Mouse (Mus musculus) limb, embryonic 15.5 days (tissue): ENCODE results near the gene Mthfd1. TPM values are rescaled to one million over a fixed set of nuclear protein-coding genes. Genes with fewer than 3 reads are reported as not detected.
A peak's percentile ranks its signal among the peaks of the same experiment; 100 is the strongest.

Source experiments
- ATAC-seq: fragments of 200-750 bp; cut with Nextera tagmentation; 2 replicates; pipeline ENCODE4 v1.8.0; 2017; ENCODE audit warnings: low read depth, moderate TSS enrichment; ENCODE audit not compliant: insufficient number of reproducible peaks, low FRiP score, low TSS enrichment
- H3K27ac ChIP-seq: fragments of 300-500 bp; sonication (generic); 2 replicates; pipeline ENCODE4 v1.5.1; 2015; ENCODE audit warnings: moderate library complexity, mild to moderate bottlenecking, inconsistent platforms
- H3K27me3 ChIP-seq: fragments of 300-500 bp; sonication (generic); 2 replicates; pipeline ENCODE4 v1.6.1; 2015; ENCODE audit warnings: inconsistent platforms
- H3K36me3 ChIP-seq: fragments of 300-500 bp; sonication (generic); 2 replicates; pipeline ENCODE4 v1.6.1; 2015; ENCODE audit warnings: inconsistent platforms
- H3K4me1 ChIP-seq: fragments of 300-500 bp; sonication (generic); 2 replicates; pipeline ENCODE4 v1.6.1; 2015; ENCODE audit warnings: inconsistent platforms
- H3K4me2 ChIP-seq: fragments of 300-500 bp; sonication (generic); 2 replicates; pipeline ENCODE4 v1.6.1; 2015; ENCODE audit warnings: mild to moderate bottlenecking, inconsistent platforms
- H3K4me3 ChIP-seq: fragments of 300-500 bp; sonication (generic); 2 replicates; pipeline ENCODE4 v1.5.1; 2015; ENCODE audit warnings: mild to moderate bottlenecking, inconsistent platforms
- H3K9ac ChIP-seq: fragments of 300-500 bp; sonication (generic); 2 replicates; pipeline ENCODE4 v1.6.1; 2015; ENCODE audit warnings: inconsistent platforms
- H3K9me3 ChIP-seq: fragments of 300-500 bp; sonication (generic); 2 replicates; pipeline ENCODE4 v1.6.1; 2016; ENCODE audit warnings: inconsistent platforms
- WGBS: fragments of 180-500 bp; shearing (Covaris S2); methylation state at CpG from one replicate; pipeline ENCODE4 v1.1.7; 2015; 5-methylcytosine and 5-hydroxymethylcytosine counted together
- polyA plus RNA-seq: library from polyadenylated mRNA; unstranded; fragments of >200 nt; fragmentation: Nextera tagmentation; extraction: Ambion mirVana; gene quantifications from 2 replicates; pipeline ENCODE4 v1.2.1, GENCODE M21; 2015

Mthfd1 gene
- polyA plus RNA-seq, 1 experiment from 2014 or later: 57.8 TPM

GRCm38 (mm10) chr12:76306852-76307561 is 51.9 kb downstream of the Mthfd1 start:
- H3K36me3 ChIP-seq: peaks cover 35% of the 10 kb centered on the region
- H3K27me3 ChIP-seq: no peaks in the 10 kb centered on the region
- no peaks in the 10 kb centered on the region for H3K9me3 ChIP-seq
- no peak overlapping the region for H3K4me3 ChIP-seq
- no peak overlapping the region for H3K9ac ChIP-seq
- no peak for ATAC-seq
- H3K4me2 ChIP-seq: no peak overlapping the region
- H3K27ac ChIP-seq: peak overlapping the region; percentile 43; the same call in 1 of the 2 replicates
- peaks cover 13% of the 10 kb centered on the region for H3K4me1 ChIP-seq
- WGBS: 64% methylated on average over 9 of the region's 9 CpGs

DNA sequence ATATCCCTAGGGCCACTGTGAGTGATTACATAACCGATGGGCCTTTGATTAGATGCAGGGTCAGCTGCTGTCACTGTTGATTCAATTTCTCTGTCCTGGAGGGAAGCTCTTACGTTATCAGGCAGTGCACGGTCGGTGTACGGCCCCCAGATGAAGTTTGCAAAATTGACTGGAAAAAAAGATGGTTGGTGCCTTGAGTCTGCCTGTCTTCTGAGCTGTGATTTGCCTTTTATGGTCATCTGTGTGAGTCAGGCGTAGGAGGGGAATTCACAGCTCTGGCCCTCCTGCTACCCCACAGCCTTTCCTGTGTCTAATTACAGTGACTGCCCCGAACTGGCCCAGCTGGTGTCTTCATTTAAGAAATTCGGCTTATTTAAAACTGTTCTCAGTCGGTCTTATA is 52.9 kb downstream of the Mthfd1 start:
- Histone ChIP-seq H3K9ac (no peak overlapping the region), H3K4me3 (no peak overlapping the region), H3K4me1 (peaks cover 13% of the 10 kb centered on the region), H3K4me2 (no peak overlapping the region), H3K27ac (0 out of 2 replicates have a peak overlapping the region, but pooled peaks have one; percentile 43), H3K36me3 (peaks cover 33% of the 10 kb centered on the region), H3K9me3 (no peaks in the 10 kb centered on the region), H3K27me3 (no peaks in the 10 kb centered on the region)
- no peak for ATAC-seq
- WGBS: 37% methylated on average over 9 of the region's 9 CpGs

- peaks cover 31% of the 10 kb centered on the region for H3K36me3 ChIP-seq
- no peak overlapping the region for H3K4me2 ChIP-seq
- ATAC-seq: no peak
- H3K4me1 ChIP-seq: peaks cover 13% of the 10 kb centered on the region
- 82% methylated on average over 5 of the region's 5 CpGs for WGBS
- H3K9ac ChIP-seq: no peak overlapping the region
- no peaks in the 10 kb centered on the region for H3K27me3 ChIP-seq
- peak overlapping the region; percentile 57; the same call in 1 of the 2 replicates for H3K27ac ChIP-seq
- no peak overlapping the region for H3K4me3 ChIP-seq
- no peaks in the 10 kb centered on the region for H3K9me3 ChIP-seq
These were observed 53.3 kb downstream of the Mthfd1 start for GRCm38 (mm10) chr12:76308436-76308835.

DNA sequence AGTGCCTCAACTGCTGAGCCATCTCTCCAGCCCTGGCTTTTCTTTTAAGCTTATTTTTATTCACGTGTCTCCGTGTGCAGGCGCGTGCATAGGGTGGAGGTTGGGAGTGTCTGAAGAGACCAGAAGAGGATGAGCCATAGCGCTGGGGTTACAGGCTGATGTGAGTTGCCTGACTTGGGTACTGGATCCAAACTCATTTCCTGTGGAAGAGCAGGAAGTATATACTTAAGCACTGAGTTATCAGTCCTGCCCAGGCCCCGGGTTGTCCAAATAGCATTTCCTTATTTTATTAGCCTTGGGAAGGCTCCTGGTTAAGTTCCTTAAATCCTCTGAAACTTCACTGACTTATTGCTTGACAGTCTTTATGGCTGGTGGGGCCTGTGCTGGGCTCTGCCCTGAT is 54.9 kb downstream of the Mthfd1 start:
- H3K36me3 ChIP-seq: peaks cover 39% of the 10 kb centered on the region
- 77% methylated on average over 6 of the region's 6 CpGs for WGBS

DNA sequence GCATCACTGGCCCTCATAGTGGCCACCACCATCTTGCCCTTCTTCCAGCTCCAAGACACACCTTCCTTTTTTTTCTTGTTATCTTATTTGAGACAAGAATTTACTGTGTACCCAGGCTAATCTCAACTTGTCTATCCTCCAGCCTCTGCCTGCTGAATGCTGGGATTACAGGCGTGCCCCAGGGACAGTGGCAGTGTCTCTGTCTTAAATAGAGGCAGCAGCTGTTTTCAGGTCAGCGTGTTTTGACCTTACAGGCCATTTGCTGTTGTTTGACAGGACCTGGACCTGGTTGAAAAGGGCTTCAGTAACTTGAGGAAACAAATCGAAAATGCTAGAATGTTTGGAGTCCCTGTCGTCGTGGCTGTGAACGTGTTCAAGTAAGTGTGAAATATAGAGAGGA is 55.5 kb downstream of the Mthfd1 start:
- no peak for ATAC-seq
- WGBS: 75% methylated on average over 6 of the region's 6 CpGs
- no peaks in the 10 kb centered on the region for H3K9me3 ChIP-seq
- H3K4me2 ChIP-seq: no peak overlapping the region
- H3K4me1 ChIP-seq: peaks cover 13% of the 10 kb centered on the region
- no peak overlapping the region for H3K4me3 ChIP-seq
- H3K27ac ChIP-seq: no peak overlapping the region
- H3K27me3 ChIP-seq: no peaks in the 10 kb centered on the region
- H3K9ac ChIP-seq: no peak overlapping the region
- H3K36me3 ChIP-seq: peaks cover 40% of the 10 kb centered on the region

More for the DNA sequence above, 54.9 kb downstream of the Mthfd1 start:
- Histone ChIP-seq H3K27me3 (no peaks in the 10 kb centered on the region), H3K9ac (no peak overlapping the region), H3K9me3 (no peaks in the 10 kb centered on the region), H3K27ac (no peak overlapping the region), H3K4me1 (peaks cover 13% of the 10 kb centered on the region), H3K4me2 (no peak overlapping the region), H3K4me3 (no peak overlapping the region)
- no peak for ATAC-seq

GRCm38 (mm10) chr12:76311227-76311626 is 56.1 kb downstream of the Mthfd1 start:
- WGBS: 89% methylated on average over 9 of the region's 9 CpGs
- no peak for ATAC-seq
- H3K27me3 ChIP-seq: no peaks in the 10 kb centered on the region
- H3K36me3 ChIP-seq: peaks cover 40% of the 10 kb centered on the region
- H3K9me3 ChIP-seq: no peaks in the 10 kb centered on the region
- H3K4me2 ChIP-seq: no peak overlapping the region
- H3K9ac ChIP-seq: no peak overlapping the region
- no peak overlapping the region for H3K4me3 ChIP-seq
- H3K27ac ChIP-seq: no peak overlapping the region
- peaks cover 12% of the 10 kb centered on the region for H3K4me1 ChIP-seq

DNA sequence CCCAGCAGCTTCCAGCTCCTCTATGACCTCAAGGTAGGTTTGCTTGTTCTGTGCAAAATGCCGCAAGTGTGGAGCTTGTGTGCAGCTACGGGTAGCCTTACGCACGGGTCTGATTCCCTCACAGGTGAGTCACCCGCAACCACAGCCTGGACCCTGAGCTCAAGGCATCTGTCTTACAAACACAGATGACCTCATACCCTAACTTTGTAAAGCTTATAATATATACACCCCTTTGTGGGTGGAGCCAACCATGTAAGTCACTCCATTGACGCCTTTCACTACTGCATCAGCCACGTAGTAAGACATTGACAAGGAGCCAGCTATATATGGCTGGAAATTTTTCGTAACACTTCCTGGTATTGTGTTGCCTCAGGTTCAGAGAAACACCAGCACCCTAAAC is 56.9 kb downstream of the Mthfd1 start:
- Histone ChIP-seq H3K36me3 (peaks cover 35% of the 10 kb centered on the region), H3K27ac (no peak overlapping the region), H3K9ac (no peak overlapping the region), H3K27me3 (no peaks in the 10 kb centered on the region), H3K4me1 (peaks cover 5% of the 10 kb centered on the region), H3K4me3 (no peak overlapping the region), H3K9me3 (no peaks in the 10 kb centered on the region), H3K4me2 (no peak overlapping the region)
- 81% methylated on average over 8 of the region's 8 CpGs for WGBS
- ATAC-seq: no peak

- Histone ChIP-seq H3K27me3 (no peaks in the 10 kb centered on the region), H3K36me3 (peaks cover 49% of the 10 kb centered on the region), H3K9me3 (no peaks in the 10 kb centered on the region), H3K4me3 (no peak overlapping the region), H3K4me1 (no peaks in the 10 kb centered on the region), H3K27ac (no peak overlapping the region), H3K4me2 (no peak overlapping the region), H3K9ac (no peak overlapping the region)
- ATAC-seq: no peak
- 57% methylated on average over 9 of the region's 9 CpGs for WGBS
These were observed 63.4 kb downstream of the Mthfd1 start for GRCm38 (mm10) chr12:76318282-76319212.

GRCm38 (mm10) chr12:76324679-76325431 is 69.8 kb downstream of the Mthfd1 start, which contains the start of gene Akap5:
TSS of gene Akap5 (plus strand) at chr12:76324891.
- no peaks in the 10 kb centered on the region for H3K27me3 ChIP-seq
- peak within 1 kb of the TSS; percentile 59 for H3K4me3 ChIP-seq
- peaks cover 17% of the 10 kb centered on the region for H3K36me3 ChIP-seq
- H3K4me1 ChIP-seq: peaks cover 11% of the 10 kb centered on the region
- 1% methylated on average over 53 of the region's 53 CpGs for WGBS
- ATAC-seq: peak; percentile 78
- H3K27ac ChIP-seq: no peak within 1 kb of the TSS
- H3K4me2 ChIP-seq: peak within 1 kb of the TSS; percentile 96
- H3K9me3 ChIP-seq: no peaks in the 10 kb centered on the region
- peak within 1 kb of the TSS; percentile 42 for H3K9ac ChIP-seq

- no peak for ATAC-seq
- Histone ChIP-seq H3K4me1 (peaks cover 11% of the 10 kb centered on the region), H3K27ac (no peak overlapping the region), H3K4me2 (no peak overlapping the region), H3K36me3 (peaks cover 4% of the 10 kb centered on the region; the same call in 1 of the 2 replicates), H3K27me3 (no peaks in the 10 kb centered on the region), H3K4me3 (no peak overlapping the region), H3K9ac (no peak overlapping the region), H3K9me3 (no peaks in the 10 kb centered on the region)
- WGBS: 88% methylated on average over 23 of the region's 23 CpGs
These were observed 71.5 kb downstream of the Mthfd1 start for GRCm38 (mm10) chr12:76326437-76327220.
